Mouse (Mus musculus): ENCODE measurements around the gene Sox18. TPM values are rescaled to one million over a fixed set of nuclear protein-coding genes. Genes with fewer than 3 reads are reported as not detected.

Gene Sox18
- polyA plus RNA-seq, 1 experiment from 2014 or later = 18.0 TPM

- H3K9me3 ChIP-seq (ENCODE audit: control insufficient read depth, low read length) = no peaks in the 10 kb centered on the region
- no peak overlapping the region for H3K4me3 ChIP-seq (ENCODE audit: low read length)
- H3K4me2 ChIP-seq (ENCODE audit: low read length) = no peak overlapping the region
- WGBS = 96% methylated on average over 8 of the region's 8 CpGs
- ATAC-seq = no peak
- H3K27me3 ChIP-seq (replicated peaks; ENCODE audit: control insufficient read depth, insufficient read depth, low read length) = no peaks in the 10 kb centered on the region
- H3K9ac ChIP-seq (ENCODE audit: low read depth, low read length) = no peak overlapping the region
- peaks cover 9% of the 10 kb centered on the region; the same call in 1 of the 2 replicates for H3K36me3 ChIP-seq (ENCODE audit: control insufficient read depth, insufficient read depth, low read length)
- H3K4me1 ChIP-seq (ENCODE audit: control insufficient read depth, insufficient read depth, low read depth, low read length) = peaks cover 5% of the 10 kb centered on the region
- H3K27ac ChIP-seq (ENCODE audit: low read depth, low read length) = no peak overlapping the region
Measured at GRCm38 (mm10) chr2:181687586-181687985, 16.1 kb upstream of the Sox18 start.

GRCm38 (mm10) chr2:181685686-181686085, 14.2 kb upstream of the Sox18 start:
- no peak for ATAC-seq
- WGBS = 93% methylated on average over 4 of the region's 4 CpGs
- Histone ChIP-seq H3K4me1 (ENCODE audit: control insufficient read depth, insufficient read depth, low read depth, low read length) (peaks cover 8% of the 10 kb centered on the region), H3K4me2 (ENCODE audit: low read length) (no peak overlapping the region), H3K27ac (ENCODE audit: low read depth, low read length) (no peak overlapping the region), H3K27me3 (replicated peaks; ENCODE audit: control insufficient read depth, insufficient read depth, low read length) (no peaks in the 10 kb centered on the region), H3K9me3 (ENCODE audit: control insufficient read depth, low read length) (no peaks in the 10 kb centered on the region), H3K4me3 (ENCODE audit: low read length) (no peak overlapping the region), H3K9ac (ENCODE audit: low read depth, low read length) (no peak overlapping the region), H3K36me3 (ENCODE audit: control insufficient read depth, insufficient read depth, low read length) (peaks cover 9% of the 10 kb centered on the region; the same call in 1 of the 2 replicates)

- ATAC-seq = no peak
- Histone ChIP-seq H3K9ac (ENCODE audit: low read depth, low read length) (no peak overlapping the region), H3K27me3 (replicated peaks; ENCODE audit: control insufficient read depth, insufficient read depth, low read length) (no peaks in the 10 kb centered on the region), H3K9me3 (ENCODE audit: control insufficient read depth, low read length) (no peaks in the 10 kb centered on the region), H3K4me1 (ENCODE audit: control insufficient read depth, insufficient read depth, low read depth, low read length) (peaks cover 11% of the 10 kb centered on the region), H3K36me3 (ENCODE audit: control insufficient read depth, insufficient read depth, low read length) (peaks cover 9% of the 10 kb centered on the region; the same call in 1 of the 2 replicates), H3K4me3 (ENCODE audit: low read length) (no peak overlapping the region), H3K27ac (ENCODE audit: low read depth, low read length) (no peak overlapping the region), H3K4me2 (ENCODE audit: low read length) (no peak overlapping the region)
- 89% methylated on average over 1 of the region's 1 CpGs for WGBS
Measured at GRCm38 (mm10) chr2:181684713-181685112, 13.3 kb upstream of the Sox18 start.

GRCm38 (mm10) chr2:181683381-181683780, 11.9 kb upstream of the Sox18 start:
- no peak overlapping the region for H3K4me2 ChIP-seq (ENCODE audit: low read length)
- 0 out of 2 replicates have a peak, but pooled peaks cover 6% of the 10 kb centered on the region for H3K36me3 ChIP-seq (ENCODE audit: control insufficient read depth, insufficient read depth, low read length)
- no peak overlapping the region for H3K4me3 ChIP-seq (ENCODE audit: low read length)
- no peak for ATAC-seq
- peaks cover 16% of the 10 kb centered on the region for H3K4me1 ChIP-seq (ENCODE audit: control insufficient read depth, insufficient read depth, low read depth, low read length)
- 69% methylated on average over 4 of the region's 4 CpGs for WGBS
- H3K9ac ChIP-seq (ENCODE audit: low read depth, low read length) = no peak overlapping the region
- no peak overlapping the region for H3K27ac ChIP-seq (ENCODE audit: low read depth, low read length)
- H3K27me3 ChIP-seq (replicated peaks; ENCODE audit: control insufficient read depth, insufficient read depth, low read length) = no peaks in the 10 kb centered on the region
- H3K9me3 ChIP-seq (ENCODE audit: control insufficient read depth, low read length) = no peaks in the 10 kb centered on the region

GRCm38 (mm10) chr2:181681978-181682377, 10.5 kb upstream of the Sox18 start:
- H3K27me3 ChIP-seq (replicated peaks; ENCODE audit: control insufficient read depth, insufficient read depth, low read length) = no peaks in the 10 kb centered on the region
- no peak for ATAC-seq
- no peaks in the 10 kb centered on the region for H3K9me3 ChIP-seq (ENCODE audit: control insufficient read depth, low read length)
- 100% methylated on average over 1 of the region's 1 CpGs for WGBS
- peaks cover 16% of the 10 kb centered on the region for H3K4me1 ChIP-seq (ENCODE audit: control insufficient read depth, insufficient read depth, low read depth, low read length)
- H3K9ac ChIP-seq (ENCODE audit: low read depth, low read length) = no peak overlapping the region
- H3K27ac ChIP-seq (ENCODE audit: low read depth, low read length) = no peak overlapping the region
- H3K36me3 ChIP-seq (ENCODE audit: control insufficient read depth, insufficient read depth, low read length) = no peaks in the 10 kb centered on the region
- no peak overlapping the region for H3K4me2 ChIP-seq (ENCODE audit: low read length)
- H3K4me3 ChIP-seq (ENCODE audit: low read length) = no peak overlapping the region

GRCm38 (mm10) chr2:181680716-181681117, 9.3 kb upstream of the Sox18 start:
- Histone ChIP-seq H3K27me3 (replicated peaks; ENCODE audit: control insufficient read depth, insufficient read depth, low read length) (no peaks in the 10 kb centered on the region), H3K27ac (ENCODE audit: low read depth, low read length) (peak overlapping the region; percentile 45), H3K36me3 (ENCODE audit: control insufficient read depth, insufficient read depth, low read length) (no peaks in the 10 kb centered on the region), H3K4me3 (ENCODE audit: low read length) (peak overlapping the region; percentile 52), H3K4me1 (ENCODE audit: control insufficient read depth, insufficient read depth, low read depth, low read length) (peaks cover 16% of the 10 kb centered on the region), H3K9ac (ENCODE audit: low read depth, low read length) (peak overlapping the region; percentile 76), H3K9me3 (ENCODE audit: control insufficient read depth, low read length) (no peaks in the 10 kb centered on the region), H3K4me2 (ENCODE audit: low read length) (peak overlapping the region; percentile 90)
- peak; percentile 29 for ATAC-seq
- 7% methylated on average over 7 of the region's 7 CpGs for WGBS

GRCm38 (mm10) chr2:181679951-181680715, 8.7 kb upstream of the Sox18 start, which contains the start of gene Tcea2:
TSS of gene Tcea2 (plus strand) at chr2:181680310.
- H3K9me3 ChIP-seq (ENCODE audit: control insufficient read depth, low read length) = no peaks in the 10 kb centered on the region
- peak within 1 kb of the TSS; percentile 90 for H3K4me2 ChIP-seq (ENCODE audit: low read length)
- no peaks in the 10 kb centered on the region for H3K36me3 ChIP-seq (ENCODE audit: control insufficient read depth, insufficient read depth, low read length)
- H3K9ac ChIP-seq (ENCODE audit: low read depth, low read length) = peak within 1 kb of the TSS; percentile 76
- under 1% methylated on average over 53 of the region's 69 CpGs for WGBS
- no peaks in the 10 kb centered on the region for H3K27me3 ChIP-seq (replicated peaks; ENCODE audit: control insufficient read depth, insufficient read depth, low read length)
- peak within 1 kb of the TSS; percentile 52 for H3K4me3 ChIP-seq (ENCODE audit: low read length)
- peak within 1 kb of the TSS; percentile 45 for H3K27ac ChIP-seq (ENCODE audit: low read depth, low read length)
- H3K4me1 ChIP-seq (ENCODE audit: control insufficient read depth, insufficient read depth, low read depth, low read length) = peaks cover 19% of the 10 kb centered on the region
- ATAC-seq = peak; percentile 62

GRCm38 (mm10) chr2:181678780-181679179, 7.3 kb upstream of the Sox18 start:
- H3K9me3 ChIP-seq (ENCODE audit: control insufficient read depth, low read length) = no peaks in the 10 kb centered on the region
- no peak overlapping the region for H3K4me3 ChIP-seq (ENCODE audit: low read length)
- H3K27ac ChIP-seq (ENCODE audit: low read depth, low read length) = no peak overlapping the region
- WGBS = 47% methylated on average over 1 of the region's 1 CpGs
- H3K9ac ChIP-seq (ENCODE audit: low read depth, low read length) = no peak overlapping the region
- H3K4me2 ChIP-seq (ENCODE audit: low read length) = no peak overlapping the region
- no peaks in the 10 kb centered on the region for H3K36me3 ChIP-seq (ENCODE audit: control insufficient read depth, insufficient read depth, low read length)
- H3K27me3 ChIP-seq (replicated peaks; ENCODE audit: control insufficient read depth, insufficient read depth, low read length) = no peaks in the 10 kb centered on the region
- H3K4me1 ChIP-seq (ENCODE audit: control insufficient read depth, insufficient read depth, low read depth, low read length) = peaks cover 19% of the 10 kb centered on the region
- ATAC-seq = peak; percentile 65

- H3K9ac ChIP-seq (ENCODE audit: low read depth, low read length) = no peak overlapping the region
- peaks cover 2% of the 10 kb centered on the region for H3K27me3 ChIP-seq (replicated peaks; ENCODE audit: control insufficient read depth, insufficient read depth, low read length)
- no peaks in the 10 kb centered on the region for H3K9me3 ChIP-seq (ENCODE audit: control insufficient read depth, low read length)
- 62% methylated on average over 3 of the region's 3 CpGs for WGBS
- ATAC-seq = no peak
- no peak overlapping the region for H3K4me3 ChIP-seq (ENCODE audit: low read length)
- peaks cover 19% of the 10 kb centered on the region for H3K4me1 ChIP-seq (ENCODE audit: control insufficient read depth, insufficient read depth, low read depth, low read length)
- H3K36me3 ChIP-seq (ENCODE audit: control insufficient read depth, insufficient read depth, low read length) = no peaks in the 10 kb centered on the region
- H3K4me2 ChIP-seq (ENCODE audit: low read length) = no peak overlapping the region
- H3K27ac ChIP-seq (ENCODE audit: low read depth, low read length) = no peak overlapping the region
Measured at GRCm38 (mm10) chr2:181677755-181678098, 6.3 kb upstream of the Sox18 start.

All from hindbrain, embryonic 16.5 days (tissue).